Mouse (Mus musculus): ENCODE data around the gene Tmem178b.

Tmem178b gene

DNA sequence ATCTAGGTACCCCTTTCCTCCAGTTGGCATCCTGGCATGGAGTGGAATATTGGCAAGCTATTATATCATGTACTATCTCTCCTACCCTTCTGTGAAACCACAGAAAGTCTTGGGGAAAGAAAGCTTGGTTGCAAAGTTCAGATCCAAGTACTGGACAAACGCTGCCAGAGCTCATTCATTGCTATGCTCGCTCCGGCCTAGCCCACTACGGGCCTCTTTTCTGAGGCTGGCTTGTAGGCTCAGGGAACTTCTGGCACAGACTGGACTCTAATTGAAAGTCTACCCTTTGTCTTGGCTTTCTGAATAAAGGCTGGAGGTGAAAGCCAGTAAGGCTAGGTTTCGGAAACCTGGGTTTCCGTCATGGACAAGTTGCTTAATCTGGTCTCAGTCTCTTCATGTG, 44.7 kb downstream of the Tmem178b start:
- no peak for DNase-seq (ENCODE audit: low spot score in 2 of 2)

DNA sequence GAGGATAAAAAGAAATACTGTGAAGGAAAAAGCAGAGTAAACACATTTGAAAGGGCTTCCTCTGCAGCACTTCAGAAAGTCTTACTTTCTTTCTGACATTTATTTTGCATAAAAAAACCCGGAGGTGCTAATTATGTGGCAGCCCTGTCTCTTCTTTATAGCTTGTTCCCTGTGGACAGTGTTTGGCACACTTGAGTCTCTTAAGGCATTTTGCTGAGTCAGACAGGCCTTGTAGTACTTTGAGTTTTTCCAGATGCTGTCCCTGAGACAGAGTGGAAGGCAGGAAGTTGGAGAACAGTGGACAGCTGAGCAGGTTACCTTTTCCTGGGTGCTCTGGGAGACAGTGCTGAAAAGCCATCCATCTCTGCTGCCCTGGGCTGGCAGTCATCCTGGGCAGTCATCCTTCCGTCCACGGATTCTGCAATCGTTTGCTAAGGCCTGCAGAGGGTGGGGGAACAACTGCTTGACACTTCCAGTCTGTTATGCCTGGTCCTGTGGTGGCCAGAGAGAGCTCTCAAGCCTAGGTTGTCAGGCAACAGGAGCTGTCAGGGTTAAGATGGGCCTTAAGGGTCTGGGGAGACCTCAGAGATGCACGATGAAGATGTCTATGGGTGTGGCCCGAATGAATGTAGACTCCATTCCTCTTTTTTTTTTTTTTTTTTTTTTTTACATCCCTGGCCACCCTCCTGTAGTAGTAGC, 46.1 kb downstream of the Tmem178b start:
- no peak for DNase-seq (ENCODE audit: low spot score in 2 of 2)

DNA sequence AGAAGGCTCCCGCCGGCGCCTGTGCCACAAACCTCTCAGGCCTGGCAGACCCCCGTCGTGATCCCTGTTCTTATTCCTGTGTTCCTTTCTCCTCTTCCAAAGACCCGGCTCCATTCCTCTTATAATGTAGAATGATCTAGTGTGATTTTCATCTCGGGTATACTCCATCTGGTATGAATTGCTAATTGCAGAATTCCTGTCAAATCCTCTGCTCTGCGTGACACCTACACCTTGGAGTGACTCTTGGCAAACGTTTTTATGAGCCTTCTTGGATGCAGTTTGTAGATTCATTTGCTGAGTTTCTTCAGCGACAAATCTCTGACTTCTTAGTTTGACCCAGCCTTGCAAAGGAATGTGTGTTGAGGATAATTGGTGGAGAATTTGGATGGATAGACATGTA, 53.4 kb downstream of the Tmem178b start:
- no peak for DNase-seq (ENCODE audit: low spot score in 2 of 2)

DNA sequence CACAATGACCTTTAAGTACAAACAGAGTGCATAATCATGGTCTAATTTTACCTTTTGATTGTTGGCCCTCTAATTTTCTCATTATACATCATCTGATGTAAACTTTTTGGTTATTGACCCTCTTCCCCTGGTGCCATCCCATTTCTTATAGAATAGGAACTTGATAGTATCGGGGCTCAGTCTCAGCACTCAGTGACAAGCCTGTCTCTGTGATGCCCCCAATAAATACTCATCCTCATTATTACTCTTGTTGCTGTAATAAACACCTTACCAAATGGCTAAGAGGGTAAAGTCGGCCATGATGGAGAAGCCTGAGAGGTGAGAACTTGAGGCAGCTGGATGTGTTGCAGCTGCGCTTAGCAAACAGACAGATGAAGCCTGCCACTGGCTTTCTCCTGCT, 63.5 kb downstream of the Tmem178b start:
- DNase-seq (ENCODE audit: low spot score in 2 of 2) = no peak

DNA sequence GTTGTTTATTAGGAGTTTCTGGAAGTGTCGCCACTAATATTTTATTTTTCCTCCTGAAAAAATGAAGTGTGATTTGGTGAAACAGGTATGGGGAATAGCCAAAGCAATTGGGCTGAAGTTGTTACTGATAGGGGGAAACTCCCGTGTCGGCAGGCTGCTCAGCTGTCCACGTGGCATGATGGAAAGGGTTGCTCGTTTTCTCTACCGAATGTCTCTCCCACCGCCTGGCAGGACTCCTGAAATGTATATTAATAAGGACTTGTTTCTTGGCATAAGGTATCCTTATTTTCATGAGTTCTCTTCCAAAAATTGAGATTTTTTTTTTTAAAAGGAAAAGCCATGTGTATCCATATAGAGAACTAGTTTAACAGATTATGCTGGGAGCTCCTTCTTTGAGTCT, 67.8 kb downstream of the Tmem178b start:
- DNase-seq (ENCODE audit: low spot score in 2 of 2) = no peak

DNA sequence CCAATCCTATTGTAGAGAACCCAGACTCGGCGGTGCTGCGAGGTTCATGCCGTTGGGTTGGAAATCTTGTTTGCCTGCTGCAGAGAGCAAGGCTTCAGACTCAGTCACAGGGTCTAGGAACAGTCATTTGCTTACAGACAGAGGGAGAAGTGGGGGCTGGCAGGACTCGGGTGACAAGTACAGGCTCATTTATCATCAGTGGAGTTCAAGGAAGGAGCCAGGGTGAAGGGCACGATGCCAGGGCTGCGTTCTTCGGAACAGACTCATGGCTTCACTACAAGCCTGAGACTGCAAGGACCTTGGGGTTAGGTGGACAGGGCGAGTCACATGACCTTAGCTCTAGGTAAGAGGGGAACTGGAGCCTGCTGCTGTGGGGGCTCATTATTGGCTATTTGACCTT, 71.8 kb downstream of the Tmem178b start:
- DNase-seq (ENCODE audit: low spot score in 2 of 2) = no peak

DNA sequence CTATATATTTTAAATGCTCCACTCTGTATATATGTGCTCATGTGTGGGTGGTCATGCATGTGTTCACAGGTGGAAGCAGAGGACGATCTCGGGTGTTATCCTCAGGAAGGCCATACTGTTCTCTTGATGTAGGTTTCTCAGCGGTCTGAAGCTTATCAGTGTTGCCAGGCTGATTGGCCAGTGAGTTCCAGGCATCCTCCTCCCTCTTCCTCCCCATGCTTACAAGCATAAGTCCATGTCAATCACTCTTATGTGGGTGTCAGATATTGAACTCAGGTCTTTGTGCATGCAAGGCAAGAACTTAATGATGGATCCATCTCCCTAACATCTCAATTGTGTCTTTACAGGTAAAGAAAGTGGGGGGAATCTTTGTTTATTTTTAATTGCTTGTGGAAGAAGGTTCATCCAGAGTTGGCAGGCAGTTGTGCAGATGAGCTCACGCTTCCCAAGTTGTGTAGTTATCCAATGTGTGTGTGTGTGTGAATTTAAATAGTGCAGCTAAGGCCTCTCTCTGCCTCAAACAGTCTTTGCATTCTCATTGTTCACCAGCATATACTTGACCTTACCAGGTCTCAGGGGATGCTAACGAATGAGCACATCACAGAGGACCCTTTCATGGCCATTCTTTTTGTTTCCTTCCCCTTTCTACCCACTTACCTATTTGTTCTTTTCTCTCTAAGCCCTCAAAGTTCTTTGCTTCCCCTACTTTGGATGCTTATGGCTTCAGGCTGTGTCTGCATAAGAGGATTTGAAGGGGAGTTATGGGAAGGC, 72.8 kb downstream of the Tmem178b start:
- DNase-seq (ENCODE audit: low spot score in 2 of 2) = no peak

DNA sequence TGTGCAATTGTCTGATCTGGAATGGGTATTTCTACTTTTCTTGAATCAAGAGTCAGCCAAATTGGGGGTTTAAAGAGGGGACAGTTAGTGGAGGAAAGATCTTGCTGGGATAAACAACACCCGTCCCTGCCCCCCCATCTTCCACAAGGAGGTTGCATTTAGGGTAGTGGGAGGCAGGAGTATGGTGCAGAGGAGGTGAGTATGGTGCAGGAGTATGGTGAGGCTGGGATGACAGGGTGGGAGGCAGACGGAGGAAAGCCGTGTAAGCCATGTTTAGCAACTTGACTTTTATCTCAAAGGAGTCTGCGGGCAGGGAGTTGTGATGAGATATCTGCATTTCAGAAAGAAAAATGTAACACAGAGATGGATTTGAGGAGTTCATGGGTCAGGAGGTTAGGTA, 73.5 kb downstream of the Tmem178b start:
- DNase-seq (ENCODE audit: low spot score in 2 of 2) = no peak

DNA sequence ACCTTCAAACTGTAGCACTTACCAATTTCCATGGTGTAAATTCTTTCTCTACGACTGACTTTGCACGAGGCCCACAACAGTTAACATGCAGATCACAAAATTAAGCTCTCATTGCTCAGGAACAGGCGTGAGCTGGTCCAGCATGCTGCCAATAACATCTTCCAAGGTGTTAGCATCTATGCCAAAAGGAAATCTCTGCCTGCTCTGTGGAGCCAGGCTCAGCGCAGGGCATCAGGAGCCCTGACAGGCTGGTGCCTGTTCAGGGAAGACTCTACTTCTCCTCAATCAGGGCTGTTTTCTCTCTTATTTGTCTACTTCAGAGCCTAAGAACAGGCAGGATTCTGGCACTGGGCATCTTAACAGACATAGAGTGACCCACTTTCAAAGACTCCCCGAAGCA, 80.9 kb downstream of the Tmem178b start:
- no peak for DNase-seq (ENCODE audit: low spot score in 2 of 2)

DNA sequence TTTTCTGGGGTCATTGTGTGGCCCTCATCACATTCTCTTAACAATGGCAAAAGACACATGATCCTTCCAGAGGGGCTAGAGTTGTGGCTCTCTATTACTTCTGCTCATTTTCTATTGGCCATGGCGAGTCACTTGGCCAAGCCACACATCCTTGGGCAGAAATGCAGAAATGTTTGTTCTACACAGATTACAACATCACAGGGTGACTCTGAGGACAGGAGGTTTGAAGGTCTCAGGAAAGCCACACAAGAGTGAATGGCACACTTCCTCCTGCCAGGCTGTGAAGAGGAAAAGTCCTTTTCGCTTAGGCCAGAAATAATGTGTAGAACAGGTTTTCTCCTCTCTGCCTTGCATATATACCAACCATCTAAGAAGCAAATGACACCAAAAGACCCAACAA, 82.1 kb downstream of the Tmem178b start:
- no peak for DNase-seq (ENCODE audit: low spot score in 2 of 2)

DNA sequence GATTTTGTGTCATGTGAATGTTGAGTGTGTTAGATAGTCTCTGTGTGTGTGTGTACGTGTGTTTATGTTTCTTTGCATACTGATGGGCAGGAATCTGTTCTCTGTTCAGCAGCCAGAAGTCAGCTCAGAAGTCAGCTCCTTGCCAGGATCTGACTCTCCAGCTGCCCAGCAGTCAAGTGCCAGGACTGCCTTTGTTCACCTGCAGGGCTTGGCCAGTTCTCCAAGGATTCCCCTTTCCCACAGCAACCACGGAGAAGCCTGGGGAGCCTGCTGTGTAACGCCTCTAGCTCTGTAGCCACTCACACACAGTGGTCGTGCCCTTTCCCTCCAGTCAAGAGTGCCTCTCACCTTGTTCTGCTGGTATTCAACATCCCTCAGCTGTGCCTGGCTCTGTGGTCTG, 91.5 kb downstream of the Tmem178b start:
- DNase-seq (ENCODE audit: low spot score in 2 of 2) = no peak

DNA sequence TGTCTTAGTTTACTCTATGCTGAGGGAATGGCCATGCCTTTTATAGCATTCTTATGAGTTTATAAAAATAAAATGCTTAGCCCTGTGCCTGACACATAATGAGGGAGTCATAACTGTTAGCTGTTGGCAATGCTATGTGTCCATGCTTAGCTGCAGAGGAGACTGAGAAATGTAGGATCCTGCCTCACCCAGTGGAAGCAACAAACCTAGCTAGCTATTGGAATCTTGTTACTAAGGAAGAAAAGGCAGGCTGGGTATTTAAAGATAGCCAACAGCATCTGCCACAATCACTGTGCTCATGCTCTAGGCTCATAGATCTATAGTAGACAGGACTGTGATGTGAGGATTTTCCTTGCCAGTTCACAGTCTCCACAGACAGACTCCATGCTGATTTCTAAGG, 97.2 kb downstream of the Tmem178b start:
- no peak for DNase-seq (ENCODE audit: low spot score in 2 of 2)

DNA sequence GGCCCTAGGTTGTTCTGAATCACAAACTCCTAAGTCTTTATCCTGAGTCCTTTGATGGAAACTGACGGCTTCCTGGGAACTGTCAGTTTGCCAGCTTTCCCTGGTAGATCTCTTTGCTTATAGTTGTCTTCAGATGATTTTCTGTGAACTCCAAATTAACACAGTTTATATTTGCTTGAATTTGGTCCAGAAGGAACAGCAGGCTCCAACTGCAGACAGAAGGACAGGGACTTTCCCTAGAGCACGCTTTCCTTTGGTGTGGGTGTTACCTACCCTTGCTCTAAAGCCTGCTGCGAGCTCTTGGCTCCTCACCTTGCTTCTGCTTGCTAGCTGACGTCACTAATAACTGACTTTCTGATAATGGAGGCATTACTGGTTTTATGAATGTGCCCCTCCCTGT, 105.9 kb downstream of the Tmem178b start:
- DNase-seq (ENCODE audit: low spot score in 2 of 2) = no peak

DNA sequence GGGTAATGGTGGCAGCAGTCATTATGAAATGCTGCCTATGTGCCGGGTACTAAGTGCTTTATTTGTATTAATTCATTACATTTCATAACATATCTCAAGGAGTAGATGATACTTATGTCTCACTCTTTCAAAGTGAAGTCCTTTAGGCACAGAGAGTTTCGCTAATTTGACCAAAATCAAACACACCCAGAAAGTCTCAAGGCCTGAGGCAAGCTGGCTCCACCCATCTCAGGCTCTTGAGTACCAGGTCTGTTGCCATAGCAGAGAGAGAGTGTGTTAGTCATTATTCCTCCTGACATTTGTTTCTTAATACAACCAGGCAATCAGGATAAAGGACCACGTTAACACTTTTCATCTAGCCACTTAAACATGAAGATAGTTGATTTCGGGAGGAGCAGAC, 117.7 kb downstream of the Tmem178b start:
- no peak for DNase-seq (ENCODE audit: low spot score in 2 of 2)

DNA sequence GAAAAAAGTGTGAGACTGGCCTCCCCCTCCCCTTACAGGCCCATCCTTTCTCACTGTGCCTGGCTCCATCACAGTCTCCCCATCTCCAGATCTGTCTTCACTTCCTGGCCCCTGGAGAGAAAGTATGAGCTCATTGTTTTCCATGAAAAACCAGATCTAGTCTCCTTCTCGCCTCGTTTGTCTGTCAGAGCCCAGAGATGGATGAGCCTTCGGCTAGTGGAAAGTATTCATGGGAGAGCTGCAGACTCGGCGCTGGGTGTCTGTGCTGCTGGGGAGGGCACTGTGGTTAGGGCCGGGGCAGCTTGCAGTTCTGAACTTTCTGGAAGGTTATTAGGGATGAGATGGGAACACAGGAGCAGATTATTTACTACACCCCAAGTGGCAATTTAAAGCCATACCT, 118.9 kb downstream of the Tmem178b start:
- DNase-seq (ENCODE audit: low spot score in 2 of 2) = no peak

DNA sequence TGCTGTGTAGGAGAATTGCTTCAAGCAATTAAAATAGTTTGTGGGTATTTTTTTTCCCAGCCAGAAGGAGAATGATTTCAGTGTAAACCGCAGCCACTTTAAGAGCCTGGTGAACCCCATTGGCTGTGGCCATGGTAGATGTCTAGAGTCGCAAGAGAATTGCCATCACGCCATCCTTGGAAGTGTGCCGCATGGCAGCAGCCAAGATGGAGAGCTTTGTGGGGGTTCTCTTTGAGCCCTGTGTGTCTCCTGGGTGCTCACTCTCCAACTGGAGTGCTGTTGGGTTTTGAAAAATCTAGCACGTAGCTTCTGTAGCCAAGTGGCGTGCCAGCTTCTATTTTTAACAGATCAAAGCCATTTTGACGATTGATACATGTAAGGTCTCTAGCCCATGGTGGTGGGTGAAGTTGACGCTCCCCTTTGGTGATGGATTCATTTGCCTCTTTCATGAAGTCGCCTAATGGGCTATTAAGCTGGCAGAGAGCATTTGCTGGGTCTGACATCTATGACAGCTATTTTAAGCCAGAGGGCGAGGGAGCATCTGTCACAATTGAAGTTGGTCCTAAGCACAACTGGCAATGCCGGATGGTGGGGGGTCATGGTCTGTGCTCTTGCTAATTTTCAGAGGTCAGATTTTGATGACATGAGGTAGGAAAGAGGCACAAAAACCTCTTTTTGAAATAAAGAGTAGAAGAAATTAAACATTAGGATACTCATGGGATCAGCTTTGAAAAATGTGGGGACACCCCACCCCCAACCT, 133.1 kb downstream of the Tmem178b start:
- DNase-seq (ENCODE audit: low spot score in 2 of 2) = no peak

DNA sequence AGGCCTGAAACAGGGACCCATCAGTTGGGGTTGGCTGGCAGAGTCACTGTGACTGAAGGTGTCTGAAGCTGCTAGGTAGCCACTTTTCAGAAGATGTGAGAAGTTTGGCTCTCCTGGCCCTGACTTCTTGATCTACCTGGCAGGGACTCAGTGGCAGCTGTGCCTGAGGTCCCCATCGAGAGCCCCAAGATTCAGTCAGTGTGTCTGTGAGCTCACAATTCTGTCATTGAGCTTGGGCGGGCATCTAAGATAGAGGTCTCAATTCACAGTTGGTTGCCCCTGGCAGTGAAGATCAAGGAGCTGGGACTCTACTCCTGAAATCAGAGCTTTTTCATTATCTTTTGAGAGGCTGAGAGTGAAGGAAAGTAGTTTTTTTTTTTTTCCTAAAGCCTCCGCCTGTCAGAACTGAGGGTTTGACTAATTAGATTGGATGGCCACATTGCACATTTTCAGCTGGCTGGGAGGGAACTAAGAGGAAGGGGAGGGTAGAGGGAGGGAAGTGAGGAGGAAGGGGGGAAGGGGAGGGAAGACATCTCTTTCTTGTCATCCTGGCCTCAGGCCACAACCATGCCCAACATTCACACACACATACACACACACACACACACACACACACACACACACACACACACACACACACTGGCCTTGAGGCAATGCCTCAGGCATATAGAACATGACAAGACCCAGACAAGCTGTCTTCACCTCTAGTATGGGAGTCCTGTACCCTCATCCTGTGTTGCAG, 135.3 kb downstream of the Tmem178b start:
- DNase-seq (ENCODE audit: low spot score in 2 of 2) = no peak

DNA sequence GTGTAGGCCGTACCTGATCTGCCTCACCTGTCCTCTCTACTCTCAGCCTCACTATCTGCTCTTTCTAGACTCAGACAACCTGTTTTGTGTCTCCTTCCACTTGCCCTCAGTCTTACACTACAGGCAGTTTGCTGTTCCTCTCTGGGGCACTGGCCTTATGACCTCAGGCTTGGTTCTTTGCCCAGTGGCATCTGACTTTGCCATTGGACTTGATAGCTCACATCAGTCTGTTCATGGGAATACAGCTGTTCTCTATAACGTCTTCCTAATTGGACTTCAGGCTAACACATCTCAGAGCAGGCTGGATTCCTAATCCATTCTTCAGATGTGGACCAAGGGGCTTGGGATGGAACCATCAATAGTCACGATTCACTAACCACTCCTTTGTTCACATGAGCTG, 136.6 kb downstream of the Tmem178b start:
- DNase-seq (ENCODE audit: low spot score in 2 of 2) = no peak

DNA sequence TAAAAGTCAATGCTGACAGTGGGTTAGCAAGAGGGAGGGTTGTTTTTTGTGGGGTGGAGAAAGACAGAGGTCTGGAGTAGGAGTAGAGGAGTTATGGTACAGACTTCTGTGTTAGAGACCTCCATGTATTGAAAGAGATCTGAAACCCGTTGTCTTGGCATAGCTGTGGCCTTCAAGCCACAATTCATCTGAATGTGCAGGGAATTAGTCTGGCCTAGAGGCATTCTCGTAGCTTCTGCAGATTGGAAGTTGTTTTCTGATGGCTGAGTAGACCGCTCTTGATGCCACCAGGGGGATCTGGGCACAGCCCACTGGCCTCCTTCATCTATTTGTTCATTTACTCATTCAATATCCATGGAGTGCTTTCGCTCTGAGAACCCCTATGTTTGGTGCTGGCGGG, 138.0 kb downstream of the Tmem178b start:
- DNase-seq (ENCODE audit: low spot score in 2 of 2) = no peak

DNA sequence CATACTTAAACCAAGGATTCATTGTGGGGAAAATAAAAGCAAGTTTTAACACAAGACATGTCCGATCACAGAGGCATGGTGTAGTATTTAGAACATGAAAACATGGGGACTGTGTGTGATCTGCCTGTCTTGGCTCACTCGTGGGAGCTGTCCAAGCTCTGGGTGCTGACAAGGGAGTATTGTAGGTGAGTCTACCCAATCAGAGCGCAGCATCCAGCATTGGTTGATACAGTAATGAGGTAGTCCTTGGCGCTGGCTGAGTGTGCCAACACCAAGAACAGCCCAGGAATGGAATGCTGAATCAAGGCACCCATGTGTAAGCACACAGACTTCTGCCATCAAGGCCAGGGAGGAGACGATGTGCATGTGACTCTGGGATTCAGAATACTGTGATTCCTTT, 138.5 kb downstream of the Tmem178b start:
- no peak for DNase-seq (ENCODE audit: low spot score in 2 of 2)

DNA sequence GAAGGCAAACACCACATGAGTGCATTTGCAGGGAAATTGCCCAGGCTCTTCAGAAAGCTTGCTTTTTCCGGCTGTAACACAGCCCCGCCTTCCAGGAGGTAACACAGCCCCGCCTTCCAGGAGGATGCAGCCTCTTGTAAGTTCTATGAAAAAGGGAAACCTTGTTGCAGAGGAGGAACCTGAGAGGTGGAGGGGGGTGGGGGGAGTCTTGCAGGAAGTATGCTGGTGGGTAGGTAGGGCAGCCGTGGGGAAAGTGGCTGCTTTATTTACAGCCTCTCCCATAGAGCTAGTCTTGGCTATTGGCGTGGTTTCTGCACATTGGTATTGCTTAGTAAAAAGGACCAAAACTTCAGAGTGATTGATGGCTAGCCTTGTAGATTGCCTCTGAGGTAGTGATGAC, 140.3 kb downstream of the Tmem178b start:
- no peak for DNase-seq (ENCODE audit: low spot score in 2 of 2)

DNA sequence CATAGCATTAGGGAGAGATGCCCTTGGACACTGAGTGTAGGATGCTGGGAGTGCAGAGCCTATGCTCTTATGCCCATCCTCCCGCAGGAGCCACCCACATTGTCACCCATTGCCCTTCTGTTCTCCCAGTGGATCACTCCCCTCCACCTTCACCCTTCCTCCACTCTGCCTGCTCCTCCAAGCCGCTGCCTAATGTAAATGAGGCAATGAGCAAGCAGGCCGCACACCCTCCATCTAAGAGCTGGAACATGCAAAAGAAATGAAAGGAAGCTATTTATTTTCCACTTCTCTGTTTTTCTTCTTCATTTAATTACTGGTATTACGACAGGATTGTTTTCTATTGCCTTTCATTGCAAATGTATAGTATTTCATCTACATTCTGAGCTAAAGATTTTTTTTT, 142.1 kb downstream of the Tmem178b start:
- no peak for DNase-seq (ENCODE audit: low spot score in 2 of 2)
